Mouse (Mus musculus): ENCODE data around the gene Hmga2. TPM values are rescaled to one million over a fixed set of nuclear protein-coding genes. Genes with fewer than 3 reads are reported as not detected.

Hmga2 gene
- polyA plus RNA-seq, 1 experiment = 0.10 TPM

GRCm38 (mm10) chr10:120475041-120475541 lies 1.2 kb downstream of the Hmga2 start:
- Histone ChIP-seq H3K4me3 (ENCODE audit: insufficient read depth, low read length) (no peak overlapping the region), H3K27ac (ENCODE audit: insufficient read depth, low read length) (no peak overlapping the region), H3K4me1 (ENCODE audit: control insufficient read depth, insufficient read depth, low read length) (no peaks in the 10 kb centered on the region)
- TF ChIP-seq POLR2A (IDR thresholded peaks at IDR 0.05; ENCODE audit: extremely low read depth, insufficient read depth, low read length) (no peak), CTCF (IDR thresholded peaks at IDR 0.05; ENCODE audit: extremely low read depth, insufficient read depth, low read length) (no peak)

GRCm38 (mm10) chr10:120474301-120474700 lies 2.0 kb downstream of the Hmga2 start:
- H3K27ac ChIP-seq (ENCODE audit: insufficient read depth, low read length) = no peak overlapping the region
- TF ChIP-seq CTCF (IDR thresholded peaks at IDR 0.05; ENCODE audit: extremely low read depth, insufficient read depth, low read length) = no peak
- no peak for TF ChIP-seq POLR2A (IDR thresholded peaks at IDR 0.05; ENCODE audit: extremely low read depth, insufficient read depth, low read length)
- H3K4me3 ChIP-seq (ENCODE audit: insufficient read depth, low read length) = no peak overlapping the region
- no peaks in the 10 kb centered on the region for H3K4me1 ChIP-seq (ENCODE audit: control insufficient read depth, insufficient read depth, low read length)

DNA sequence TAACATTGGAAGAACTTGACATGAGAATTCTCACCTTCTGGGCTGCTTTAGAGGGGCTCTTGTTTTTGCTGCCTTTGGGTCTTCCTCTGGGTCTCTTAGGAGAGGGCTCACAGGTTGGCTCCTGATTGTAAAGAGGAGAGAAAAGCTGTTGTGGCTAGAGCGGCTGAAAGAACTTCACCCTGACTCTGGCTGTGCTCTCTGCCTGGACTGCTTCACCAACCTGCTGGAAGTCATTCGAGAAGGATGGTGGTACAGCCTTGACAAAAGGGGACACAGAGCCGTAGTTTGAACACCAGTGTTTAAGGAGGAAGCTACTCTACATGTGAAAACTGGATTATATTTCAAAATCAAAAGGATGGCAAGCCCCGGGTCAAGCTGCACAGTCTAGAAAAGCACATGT lies 3.1 kb downstream of the Hmga2 start:
- TF ChIP-seq CTCF (IDR thresholded peaks at IDR 0.05; ENCODE audit: extremely low read depth, insufficient read depth, low read length) = no peak
- TF ChIP-seq POLR2A (IDR thresholded peaks at IDR 0.05; ENCODE audit: extremely low read depth, insufficient read depth, low read length) = no peak
- Histone ChIP-seq H3K4me1 (ENCODE audit: control insufficient read depth, insufficient read depth, low read length) (no peaks in the 10 kb centered on the region), H3K27ac (ENCODE audit: insufficient read depth, low read length) (no peak overlapping the region), H3K4me3 (ENCODE audit: insufficient read depth, low read length) (no peak overlapping the region)

DNA sequence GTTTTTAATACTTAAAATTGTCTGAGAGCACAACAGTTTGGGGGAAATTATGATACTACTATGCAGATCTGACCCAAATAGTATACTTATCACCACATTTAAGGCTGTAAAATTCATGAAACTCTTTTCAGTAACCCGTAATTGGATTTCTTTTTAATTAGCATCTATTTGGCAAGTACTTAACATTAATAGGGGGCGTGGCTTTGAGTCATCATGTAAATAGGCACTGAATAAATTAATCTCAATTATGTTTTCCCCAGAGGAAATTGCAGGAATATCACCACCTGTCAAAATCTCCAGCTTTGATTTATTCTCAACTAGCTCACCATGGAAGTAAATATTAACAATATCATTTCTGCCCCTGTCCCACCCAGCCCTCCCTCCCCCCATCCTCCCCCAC lies 3.7 kb downstream of the Hmga2 start:
- Histone ChIP-seq H3K27ac (ENCODE audit: insufficient read depth, low read length) (no peak overlapping the region), H3K4me3 (ENCODE audit: insufficient read depth, low read length) (no peak overlapping the region), H3K4me1 (ENCODE audit: control insufficient read depth, insufficient read depth, low read length) (no peaks in the 10 kb centered on the region)
- TF ChIP-seq POLR2A (IDR thresholded peaks at IDR 0.05; ENCODE audit: extremely low read depth, insufficient read depth, low read length) (no peak), CTCF (IDR thresholded peaks at IDR 0.05; ENCODE audit: extremely low read depth, insufficient read depth, low read length) (no peak)

DNA sequence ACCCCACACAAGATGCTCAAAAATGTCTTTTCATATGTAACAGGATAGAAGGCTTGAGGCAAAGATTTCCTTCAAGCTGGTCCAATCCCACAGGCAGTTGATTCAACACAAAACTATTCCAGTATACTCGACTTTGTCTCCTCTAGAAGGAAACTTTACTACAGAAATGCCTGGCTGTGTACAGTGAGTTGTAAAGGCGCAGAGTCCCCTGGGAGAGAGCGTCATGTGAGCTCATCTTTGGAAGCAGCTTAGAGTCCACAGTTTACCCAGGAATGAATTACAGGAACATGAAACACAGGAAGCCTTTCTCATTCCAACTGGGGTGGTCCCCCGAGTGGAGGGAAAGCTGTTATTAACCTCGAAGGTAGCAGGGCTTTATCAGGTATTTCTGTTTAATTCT lies 11.1 kb downstream of the Hmga2 start:
- H3K27ac ChIP-seq (ENCODE audit: insufficient read depth, low read length) = no peak overlapping the region
- H3K4me1 ChIP-seq (ENCODE audit: control insufficient read depth, insufficient read depth, low read length) = no peaks in the 10 kb centered on the region
- no peak overlapping the region for H3K4me3 ChIP-seq (ENCODE audit: insufficient read depth, low read length)
- TF ChIP-seq CTCF (IDR thresholded peaks at IDR 0.05; ENCODE audit: extremely low read depth, insufficient read depth, low read length) (no peak), POLR2A (IDR thresholded peaks at IDR 0.05; ENCODE audit: extremely low read depth, insufficient read depth, low read length) (no peak)

- H3K4me1 ChIP-seq (ENCODE audit: control insufficient read depth, insufficient read depth, low read length) = no peaks in the 10 kb centered on the region
- no peak for TF ChIP-seq POLR2A (IDR thresholded peaks at IDR 0.05; ENCODE audit: extremely low read depth, insufficient read depth, low read length)
- no peak for TF ChIP-seq CTCF (IDR thresholded peaks at IDR 0.05; ENCODE audit: extremely low read depth, insufficient read depth, low read length)
- H3K4me3 ChIP-seq (ENCODE audit: insufficient read depth, low read length) = no peak overlapping the region
- H3K27ac ChIP-seq (ENCODE audit: insufficient read depth, low read length) = no peak overlapping the region
These were observed 14.5 kb downstream of the Hmga2 start for GRCm38 (mm10) chr10:120461769-120462168.

DNA sequence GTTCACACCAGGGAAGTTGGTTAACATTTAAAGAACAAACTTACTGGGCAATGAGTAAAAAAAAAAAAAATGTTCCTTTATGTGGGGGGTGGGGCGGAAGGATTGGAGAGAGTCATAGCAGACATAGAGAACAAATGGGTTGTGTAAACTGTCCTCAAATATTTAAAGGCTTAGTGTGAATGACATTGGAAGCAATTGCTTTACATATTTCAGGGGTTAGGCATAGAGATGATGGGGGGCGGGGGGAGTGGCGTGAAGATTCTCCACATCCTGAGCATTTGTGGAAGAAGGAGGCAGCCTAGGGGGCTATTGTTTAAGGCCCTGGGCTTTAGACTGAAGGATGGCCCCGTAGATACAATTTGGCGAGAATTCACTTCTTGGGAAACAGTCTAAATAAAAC lies 15.0 kb downstream of the Hmga2 start:
- H3K4me1 ChIP-seq (ENCODE audit: control insufficient read depth, insufficient read depth, low read length) = no peaks in the 10 kb centered on the region
- H3K4me3 ChIP-seq (ENCODE audit: insufficient read depth, low read length) = no peak overlapping the region
- no peak overlapping the region for H3K27ac ChIP-seq (ENCODE audit: insufficient read depth, low read length)
- TF ChIP-seq CTCF (IDR thresholded peaks at IDR 0.05; ENCODE audit: extremely low read depth, insufficient read depth, low read length) = no peak
- TF ChIP-seq POLR2A (IDR thresholded peaks at IDR 0.05; ENCODE audit: extremely low read depth, insufficient read depth, low read length) = no peak

DNA sequence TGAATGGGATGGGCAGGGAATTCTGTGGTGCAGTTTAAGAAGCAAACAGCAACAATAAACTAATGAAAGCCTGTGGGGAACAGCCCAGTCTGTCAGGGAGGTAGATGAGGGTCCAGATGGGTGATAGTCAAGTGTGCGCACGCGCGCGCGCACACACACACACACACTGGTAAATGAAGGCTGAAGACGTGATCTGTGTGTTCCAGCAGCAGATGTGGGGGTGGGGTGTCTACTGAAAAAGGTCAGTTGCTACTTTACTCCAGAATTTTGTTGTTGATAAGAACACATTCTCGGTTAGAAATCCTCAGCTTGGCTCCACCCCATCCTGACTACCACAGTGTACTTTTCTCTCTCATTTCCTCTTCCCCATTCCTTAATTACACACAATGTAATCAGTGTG lies 17.4 kb downstream of the Hmga2 start:
- H3K4me1 ChIP-seq (ENCODE audit: control insufficient read depth, insufficient read depth, low read length) = no peaks in the 10 kb centered on the region
- no peak overlapping the region for H3K27ac ChIP-seq (ENCODE audit: insufficient read depth, low read length)
- no peak for TF ChIP-seq CTCF (IDR thresholded peaks at IDR 0.05; ENCODE audit: extremely low read depth, insufficient read depth, low read length)
- TF ChIP-seq POLR2A (IDR thresholded peaks at IDR 0.05; ENCODE audit: extremely low read depth, insufficient read depth, low read length) = no peak
- no peak overlapping the region for H3K4me3 ChIP-seq (ENCODE audit: insufficient read depth, low read length)

DNA sequence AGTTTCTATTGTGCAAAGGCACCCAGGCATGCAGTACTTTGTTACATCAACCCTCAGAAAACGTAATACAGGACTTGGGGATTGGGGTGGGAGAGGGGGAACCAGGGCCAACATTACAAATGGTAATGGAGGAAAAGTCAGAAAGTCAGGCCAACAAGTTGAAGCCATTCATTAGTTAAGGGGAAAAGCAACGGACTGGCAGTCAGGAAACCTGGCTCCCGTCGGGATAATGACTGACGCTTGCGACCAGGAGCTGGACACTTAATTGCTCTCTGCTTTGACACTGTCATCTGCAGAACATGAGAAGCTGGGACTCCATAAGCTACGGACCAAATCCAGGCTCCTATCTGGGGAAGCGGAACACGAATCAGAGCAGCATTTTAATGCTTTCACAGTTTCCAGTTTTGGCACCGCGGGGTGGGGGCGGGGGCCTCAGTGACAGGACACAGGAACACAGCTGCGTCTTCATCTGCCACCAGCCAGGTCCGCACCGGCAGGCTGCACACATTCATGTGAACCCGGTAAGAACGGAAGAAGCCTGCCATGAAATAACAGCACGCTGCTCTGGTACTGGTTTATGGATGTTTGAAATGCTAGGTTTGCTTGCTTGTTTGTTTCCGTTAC lies 26.5 kb downstream of the Hmga2 start:
- TF ChIP-seq CTCF (IDR thresholded peaks at IDR 0.05; ENCODE audit: extremely low read depth, insufficient read depth, low read length) (no peak), POLR2A (IDR thresholded peaks at IDR 0.05; ENCODE audit: extremely low read depth, insufficient read depth, low read length) (no peak)
- no peak overlapping the region for H3K4me3 ChIP-seq (ENCODE audit: insufficient read depth, low read length)
- H3K27ac ChIP-seq (ENCODE audit: insufficient read depth, low read length) = no peak overlapping the region
- no peaks in the 10 kb centered on the region for H3K4me1 ChIP-seq (ENCODE audit: control insufficient read depth, insufficient read depth, low read length)

GRCm38 (mm10) chr10:120446799-120447198 lies 29.5 kb downstream of the Hmga2 start:
- TF ChIP-seq CTCF (IDR thresholded peaks at IDR 0.05; ENCODE audit: extremely low read depth, insufficient read depth, low read length) (no peak), POLR2A (IDR thresholded peaks at IDR 0.05; ENCODE audit: extremely low read depth, insufficient read depth, low read length) (no peak)
- Histone ChIP-seq H3K4me3 (ENCODE audit: insufficient read depth, low read length) (no peak overlapping the region), H3K4me1 (ENCODE audit: control insufficient read depth, insufficient read depth, low read length) (no peaks in the 10 kb centered on the region), H3K27ac (ENCODE audit: insufficient read depth, low read length) (no peak overlapping the region)

All from cortical plate, adult 2 months (tissue).